Mouse (Mus musculus): ENCODE data around the gene Neurod4. TPM values are rescaled to one million over a fixed set of nuclear protein-coding genes. Genes with fewer than 3 reads are reported as not detected.

Gene Neurod4
- polyA plus RNA-seq (2014; fragmentation: Illumina TruSeq; extraction: RNeasy Lipid Tissue Mini Kit (QIAGEN cat#74804); ENCODE audit: low read depth, low replicate concordance), result not detected

GRCm38 (mm10) chr10:130280066-130280465 lies at the start of gene Neurod4:
Neurod4 (minus strand) TSS chr10:130280240.

GRCm38 (mm10) chr10:130322637-130323036 lies 42.6 kb upstream of the Neurod4 start, which contains the start of gene Tespa1:
Tespa1 (plus strand) TSS chr10:130322870.

Other genes starting within 250 kb of the Neurod4 start
- gene Olfr821, start 249.9 kb downstream of the Neurod4 start, polyA plus RNA-seq (2014; fragmentation: Illumina TruSeq; extraction: RNeasy Lipid Tissue Mini Kit (QIAGEN cat#74804); ENCODE audit: low read depth, low replicate concordance), result not detected
- gene Olfr822, start 209.0 kb downstream of the Neurod4 start, polyA plus RNA-seq (2014; fragmentation: Illumina TruSeq; extraction: RNeasy Lipid Tissue Mini Kit (QIAGEN cat#74804); ENCODE audit: low read depth, low replicate concordance), result not detected
- gene Olfr823, start 164.9 kb downstream of the Neurod4 start, polyA plus RNA-seq (2014; fragmentation: Illumina TruSeq; extraction: RNeasy Lipid Tissue Mini Kit (QIAGEN cat#74804); ENCODE audit: low read depth, low replicate concordance), result not detected
- not detected for gene Olfr824, start 150.2 kb downstream of the Neurod4 start, polyA plus RNA-seq (2014; fragmentation: Illumina TruSeq; extraction: RNeasy Lipid Tissue Mini Kit (QIAGEN cat#74804); ENCODE audit: low read depth, low replicate concordance)
- not detected for gene Olfr825, start 113.5 kb downstream of the Neurod4 start, polyA plus RNA-seq (2014; fragmentation: Illumina TruSeq; extraction: RNeasy Lipid Tissue Mini Kit (QIAGEN cat#74804); ENCODE audit: low read depth, low replicate concordance)
- not detected for gene Olfr826, start 96.1 kb downstream of the Neurod4 start, polyA plus RNA-seq (2014; fragmentation: Illumina TruSeq; extraction: RNeasy Lipid Tissue Mini Kit (QIAGEN cat#74804); ENCODE audit: low read depth, low replicate concordance)
- gene Olfr827, start 65.8 kb downstream of the Neurod4 start, polyA plus RNA-seq (2014; fragmentation: Illumina TruSeq; extraction: RNeasy Lipid Tissue Mini Kit (QIAGEN cat#74804); ENCODE audit: low read depth, low replicate concordance), result not detected
- 3.0 TPM for gene Tespa1, start 42.6 kb upstream of the Neurod4 start, polyA plus RNA-seq (2014; fragmentation: Illumina TruSeq; extraction: RNeasy Lipid Tissue Mini Kit (QIAGEN cat#74804); ENCODE audit: low read depth, low replicate concordance)
- not detected for gene Vmn2r84, start 114.1 kb upstream of the Neurod4 start, polyA plus RNA-seq (2014; fragmentation: Illumina TruSeq; extraction: RNeasy Lipid Tissue Mini Kit (QIAGEN cat#74804); ENCODE audit: low read depth, low replicate concordance)
- gene Vmn2r85, start 149.5 kb upstream of the Neurod4 start, polyA plus RNA-seq (2014; fragmentation: Illumina TruSeq; extraction: RNeasy Lipid Tissue Mini Kit (QIAGEN cat#74804); ENCODE audit: low read depth, low replicate concordance), result not detected
- gene Vmn2r86, start 175.8 kb upstream of the Neurod4 start, polyA plus RNA-seq (2014; fragmentation: Illumina TruSeq; extraction: RNeasy Lipid Tissue Mini Kit (QIAGEN cat#74804); ENCODE audit: low read depth, low replicate concordance), result not detected
- not detected for gene Vmn2r87, start 217.2 kb upstream of the Neurod4 start, polyA plus RNA-seq (2014; fragmentation: Illumina TruSeq; extraction: RNeasy Lipid Tissue Mini Kit (QIAGEN cat#74804); ENCODE audit: low read depth, low replicate concordance)